Mouse (Mus musculus): ENCODE measurements around the gene Prkn. TPM values are rescaled to one million over a fixed set of nuclear protein-coding genes. Genes with fewer than 3 reads are reported as not detected.

The Prkn gene
- polyA plus RNA-seq, 1 experiment = 0.40 TPM

DNA sequence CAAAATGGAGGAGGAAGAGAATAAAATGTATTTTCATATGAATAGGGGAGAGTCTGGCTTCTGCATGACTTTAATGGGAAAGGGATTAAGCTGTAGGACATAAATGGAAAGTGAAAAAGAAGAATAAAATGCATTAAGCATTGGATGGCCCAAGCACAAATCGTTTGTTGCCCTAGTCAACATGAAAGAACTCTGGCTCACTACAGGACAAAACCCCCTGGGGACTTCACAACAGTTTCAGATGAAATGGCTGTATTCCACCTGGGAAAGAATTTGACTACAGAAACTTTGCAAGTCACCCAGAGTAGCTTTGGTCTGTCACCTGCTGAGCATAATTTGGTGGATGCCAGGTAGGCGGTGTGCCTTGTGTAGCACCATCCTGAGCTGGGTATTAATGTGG lies 925.4 kb downstream of the Prkn start:
- DNase-seq (ENCODE audit: low read depth, low spot score) = no peak
- WGBS = 61% methylated on average over 2 of the region's 2 CpGs

DNA sequence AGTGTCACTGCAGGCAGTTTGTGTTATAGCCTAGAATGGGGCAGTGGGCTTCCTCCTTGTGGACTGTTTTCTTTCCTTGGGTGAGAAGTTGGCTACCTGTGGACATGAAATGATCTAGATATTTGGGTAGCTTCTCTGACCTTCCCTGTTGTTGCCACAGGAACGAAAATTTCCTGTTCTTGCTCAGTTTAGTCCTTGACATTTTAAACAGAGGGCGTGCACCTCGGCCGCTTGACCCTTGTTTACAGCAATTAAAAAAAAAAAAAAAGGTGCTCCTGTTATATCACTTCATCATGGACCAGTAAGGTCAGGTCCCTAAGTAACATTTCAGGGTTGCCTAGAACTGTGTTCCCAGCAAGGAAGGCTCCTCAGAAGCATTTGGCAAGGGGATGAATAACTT lies 927.1 kb downstream of the Prkn start:
- no peak for DNase-seq (ENCODE audit: low read depth, low spot score)
- 45% methylated on average over 4 of the region's 4 CpGs for WGBS

DNA sequence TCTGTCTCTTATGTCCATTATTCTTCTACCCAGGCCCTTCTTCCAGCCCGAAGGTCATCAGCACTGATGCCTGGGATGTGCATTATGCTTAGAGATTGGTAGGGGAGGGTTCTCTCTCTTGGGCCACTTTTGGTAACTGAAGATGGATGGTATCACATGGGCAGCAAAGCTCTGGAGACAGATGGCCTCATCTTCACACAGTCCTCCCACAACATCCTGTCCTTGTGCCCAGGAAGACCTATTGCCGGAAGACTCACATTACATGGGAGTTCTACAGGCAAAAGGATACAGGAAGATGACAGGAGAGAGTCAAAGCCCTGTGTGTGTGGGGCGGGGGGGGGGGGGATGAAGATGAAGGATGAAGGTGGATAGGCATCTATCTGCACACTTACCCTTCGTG lies 928.2 kb downstream of the Prkn start:
- WGBS = 82% methylated on average over 4 of the region's 4 CpGs

DNA sequence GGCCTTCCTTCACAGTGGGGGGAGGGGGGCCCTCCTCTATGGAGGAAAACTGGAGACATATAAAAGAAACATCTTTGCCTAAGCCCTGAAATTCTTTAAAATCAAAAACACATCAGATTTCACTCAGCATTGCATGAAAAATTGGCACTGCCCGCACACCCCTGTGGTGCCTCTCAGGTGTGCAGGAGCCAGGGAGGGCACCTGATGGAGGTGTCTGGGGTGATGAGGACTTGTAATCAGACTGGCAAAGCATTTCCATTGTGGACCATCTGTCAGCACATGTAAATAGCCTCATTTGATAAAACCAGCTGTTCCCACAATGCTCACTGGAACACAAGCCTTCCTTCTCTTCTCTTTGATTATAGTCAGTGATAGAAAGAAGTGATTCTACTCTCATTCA lies 928.8 kb downstream of the Prkn start:
- WGBS = 100% methylated on average over 1 of the region's 1 CpGs
- no peak for DNase-seq (ENCODE audit: low read depth, low spot score)

More for the DNA sequence above, 928.2 kb downstream of the Prkn start:
- DNase-seq (ENCODE audit: low read depth, low spot score) = no peak

DNA sequence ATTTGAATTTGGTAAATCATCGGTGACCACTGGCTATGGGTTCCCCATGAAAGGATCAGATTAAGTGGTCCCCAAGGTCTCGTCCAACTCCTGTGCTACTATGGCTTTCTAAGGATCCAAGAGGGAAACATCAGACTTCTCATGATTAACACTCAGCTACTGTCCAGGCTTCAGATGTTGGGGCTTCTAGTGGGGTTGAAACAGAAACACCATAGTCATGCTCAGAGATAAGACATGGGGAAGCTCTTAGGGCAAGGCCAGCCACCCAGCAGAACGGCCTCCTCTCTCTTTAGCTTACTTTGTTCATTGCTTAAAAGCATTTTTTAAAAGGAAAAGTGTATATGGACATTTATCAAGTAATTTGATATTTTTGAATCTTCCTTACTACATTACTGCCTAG lies 929.3 kb downstream of the Prkn start:
- DNase-seq (ENCODE audit: low read depth, low spot score) = no peak
- WGBS = 79% methylated on average over 3 of the region's 3 CpGs

DNA sequence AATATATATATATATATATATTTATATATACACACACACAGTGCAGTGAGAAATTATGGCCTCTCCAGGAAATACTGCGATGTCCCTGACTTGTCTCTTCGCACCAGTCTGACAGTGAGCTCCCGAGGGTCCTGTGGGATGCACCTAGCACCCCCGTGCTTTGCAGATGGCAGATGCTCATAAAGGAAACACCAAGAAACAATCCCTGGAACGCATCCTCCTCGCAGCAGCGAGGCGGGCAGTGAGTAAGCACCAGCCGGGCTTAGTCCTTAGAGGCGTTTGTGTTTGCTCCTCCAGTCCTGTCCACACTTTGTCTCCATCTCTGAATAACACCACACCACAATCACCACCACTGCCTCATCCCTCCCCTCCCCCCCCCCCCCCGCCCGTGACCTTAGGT lies 939.4 kb downstream of the Prkn start:
- 84% methylated on average over 12 of the region's 12 CpGs for WGBS
- DNase-seq (ENCODE audit: low read depth, low spot score) = no peak

DNA sequence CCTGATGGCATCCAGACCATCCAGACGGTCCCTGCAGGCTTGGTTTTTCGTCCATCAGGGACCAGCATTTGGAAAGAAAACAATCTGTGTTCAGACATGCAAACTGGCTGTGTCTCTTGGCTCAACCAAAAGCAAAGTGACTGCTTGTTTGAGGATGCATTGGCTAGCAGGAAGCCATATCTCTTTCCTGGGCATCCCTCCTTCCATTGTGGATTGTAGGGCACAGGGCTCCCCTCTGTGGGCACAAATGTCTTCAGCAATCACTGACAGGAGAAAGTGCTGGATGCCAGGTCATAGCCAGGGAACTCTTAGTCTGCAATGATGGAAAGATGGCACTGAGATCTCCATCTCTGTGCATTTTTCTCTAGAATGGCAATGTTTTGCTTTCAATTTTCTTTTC lies 939.8 kb downstream of the Prkn start:
- WGBS = 60% methylated on average over 2 of the region's 2 CpGs
- DNase-seq (ENCODE audit: low read depth, low spot score) = no peak

DNA sequence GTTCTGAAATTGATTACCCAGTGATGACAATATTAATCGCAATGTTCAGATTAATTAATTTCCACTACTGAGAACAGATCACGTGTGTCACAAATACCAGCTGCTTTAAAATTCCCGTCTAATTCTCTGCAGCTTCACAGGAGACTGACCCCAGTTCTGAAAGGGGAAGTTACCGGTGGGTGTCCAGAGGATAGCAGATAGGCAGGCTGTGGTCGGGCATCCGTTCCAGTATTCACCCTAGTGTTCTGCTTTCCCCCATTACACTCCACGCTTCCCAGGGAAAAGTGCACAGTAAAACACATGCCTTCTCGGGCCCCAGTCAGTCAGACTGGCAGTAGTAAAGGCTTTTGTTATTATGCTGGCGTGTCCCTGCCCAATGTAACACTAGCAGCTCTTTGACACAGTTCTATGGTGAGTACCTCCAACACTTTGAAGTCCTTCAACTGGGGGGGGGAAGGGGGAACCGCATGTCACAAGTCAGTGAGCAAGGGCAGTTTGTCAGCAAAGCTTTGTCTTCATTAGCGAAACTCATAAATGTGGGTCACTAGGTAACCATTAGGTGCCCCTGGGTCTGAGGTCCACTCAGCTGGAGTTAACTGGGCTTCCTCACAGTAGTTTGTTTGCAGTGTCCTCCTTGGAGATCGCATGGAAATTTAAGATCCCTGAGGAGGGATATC lies 940.8 kb downstream of the Prkn start:
- WGBS = 51% methylated on average over 12 of the region's 12 CpGs

DNA sequence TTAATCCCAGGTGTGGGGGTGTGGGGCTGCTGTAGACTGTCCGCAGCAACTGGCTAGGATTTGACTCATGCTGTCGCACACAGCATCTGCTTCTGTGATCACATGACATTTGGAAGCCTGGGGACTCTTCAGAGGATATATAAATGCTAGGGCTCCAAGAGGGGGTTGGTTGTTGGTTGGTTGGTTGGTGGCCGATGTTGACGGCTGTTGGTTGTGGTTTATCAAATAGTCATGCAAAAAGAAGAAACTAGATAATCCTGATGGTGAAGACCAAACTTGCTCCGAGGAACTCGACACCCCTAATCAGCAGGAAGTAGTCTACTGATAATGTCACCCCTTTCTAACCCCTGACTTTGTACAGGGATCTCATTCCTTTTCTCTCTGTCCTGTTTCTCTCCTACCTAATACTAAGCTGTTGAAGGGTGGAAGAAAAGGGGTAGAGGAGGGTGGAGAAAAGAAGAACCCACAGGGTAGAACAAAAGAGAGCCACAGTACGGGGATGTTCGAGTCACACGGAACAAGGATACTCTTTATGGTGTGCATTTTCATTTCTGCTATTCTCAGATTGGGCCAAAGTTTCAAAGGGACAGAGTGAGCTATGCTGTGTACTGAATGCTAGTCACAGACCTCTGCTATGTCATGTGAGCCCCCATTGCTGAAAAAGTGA lies 948.2 kb downstream of the Prkn start:
- no peak for DNase-seq (ENCODE audit: low read depth, low spot score)
- WGBS = 87% methylated on average over 9 of the region's 9 CpGs

More for the DNA sequence above, 940.8 kb downstream of the Prkn start:
- DNase-seq (ENCODE audit: low read depth, low spot score) = no peak

DNA sequence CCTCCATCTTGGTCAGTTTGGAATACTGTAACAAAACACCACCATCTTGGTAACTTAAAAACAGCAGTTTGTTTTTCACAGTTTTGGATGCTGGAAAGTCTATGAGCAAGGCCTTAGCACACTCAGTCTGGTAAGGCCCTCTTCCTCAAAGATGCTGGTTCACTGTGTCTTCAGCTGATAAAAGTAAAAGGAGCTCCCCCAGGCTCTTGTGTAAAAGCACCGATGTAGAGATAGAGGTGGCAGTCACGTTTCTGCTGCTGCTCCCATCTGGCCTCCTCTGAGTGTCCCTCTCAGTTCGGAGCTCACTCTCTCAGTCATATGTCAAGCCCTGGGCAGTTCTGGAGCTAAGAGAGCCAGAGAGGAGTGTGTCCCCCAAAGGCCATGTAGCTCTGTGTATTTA lies 955.8 kb downstream of the Prkn start:
- WGBS = 72% methylated on average over 3 of the region's 3 CpGs
- DNase-seq (ENCODE audit: low read depth, low spot score) = no peak

DNA sequence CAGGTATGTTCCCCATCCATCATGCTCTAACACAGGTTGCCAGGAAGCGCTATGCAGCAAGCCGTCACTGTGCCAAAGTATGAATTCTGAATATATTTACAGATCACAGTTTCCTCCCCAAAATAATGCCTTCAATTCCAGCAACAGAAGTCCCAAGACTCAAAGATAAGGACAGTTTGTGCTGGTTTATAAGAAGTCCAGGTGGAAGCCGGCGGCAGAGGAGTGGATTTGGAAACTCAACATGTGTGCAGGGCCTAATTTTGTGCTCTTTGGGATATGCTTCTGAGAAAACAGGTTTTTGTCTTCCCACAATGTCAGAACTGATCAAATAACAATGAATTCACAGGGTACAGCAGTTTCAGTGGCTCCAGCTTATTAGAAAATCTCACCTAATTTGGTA lies 961.0 kb downstream of the Prkn start:
- 94% methylated on average over 4 of the region's 4 CpGs for WGBS
- no peak for DNase-seq (ENCODE audit: low read depth, low spot score)

DNA sequence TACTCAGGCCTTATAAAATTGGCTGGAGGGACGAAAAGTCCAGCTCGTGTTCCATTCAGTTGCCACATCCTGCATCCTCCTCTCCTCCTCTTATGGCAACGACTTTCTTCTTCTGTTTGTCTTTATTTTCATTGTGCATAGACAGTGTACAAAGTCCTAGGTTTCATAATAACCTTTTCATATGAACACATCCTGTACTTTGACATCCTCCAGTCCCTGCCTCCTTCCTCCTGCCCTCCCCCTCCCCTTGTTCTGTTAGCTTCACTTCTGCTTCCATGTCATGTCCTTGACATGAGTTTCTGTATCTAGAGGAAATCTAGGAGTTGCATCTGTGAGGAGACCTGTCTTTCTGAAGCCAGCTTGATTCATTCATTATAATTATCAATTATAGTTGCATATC lies 967.1 kb downstream of the Prkn start:
- WGBS = 38% methylated on average over 3 of the region's 3 CpGs
- no peak for DNase-seq (ENCODE audit: low read depth, low spot score)

DNA sequence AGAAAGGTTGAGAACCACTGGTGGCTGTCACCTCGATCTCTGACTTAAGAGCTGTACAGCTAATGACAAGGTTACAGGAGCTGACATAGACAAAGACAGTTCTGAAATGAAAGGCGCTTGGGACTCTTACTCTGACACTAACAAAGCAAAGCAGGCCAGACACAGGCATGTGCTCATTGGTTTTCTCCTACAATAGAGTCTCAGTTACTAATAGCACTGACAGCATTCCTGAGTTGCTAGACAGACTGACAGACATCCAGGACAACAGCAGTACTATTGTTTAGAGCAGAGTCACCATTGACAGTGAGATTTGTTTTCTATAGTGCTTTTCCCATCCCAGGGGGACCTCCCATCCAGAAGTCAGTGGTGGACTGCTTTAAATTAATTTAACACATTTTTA lies 977.7 kb downstream of the Prkn start:
- no peak for DNase-seq (ENCODE audit: low read depth, low spot score)
- 79% methylated on average over 2 of the region's 2 CpGs for WGBS

DNA sequence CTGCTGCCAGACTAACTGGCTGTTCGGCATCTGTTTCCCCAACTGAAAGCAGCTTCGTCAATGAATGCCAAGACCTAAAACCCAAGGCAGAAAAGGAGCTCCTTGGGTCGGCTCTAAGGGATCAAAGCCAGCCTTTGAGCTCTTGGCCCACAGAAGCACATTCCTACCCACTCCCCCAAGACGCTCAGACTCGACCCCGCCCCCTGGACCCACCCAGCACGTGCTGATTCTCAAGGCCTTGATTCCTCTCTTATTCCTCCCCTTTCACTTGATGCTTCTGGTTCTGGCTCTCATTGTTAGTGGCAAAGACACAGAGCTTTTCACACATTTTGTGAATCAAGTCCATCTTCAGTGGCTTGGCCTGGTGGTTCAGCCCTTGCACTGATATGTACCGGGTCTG lies 979.3 kb downstream of the Prkn start:
- WGBS = 49% methylated on average over 8 of the region's 8 CpGs
- no peak for DNase-seq (ENCODE audit: low read depth, low spot score)

DNA sequence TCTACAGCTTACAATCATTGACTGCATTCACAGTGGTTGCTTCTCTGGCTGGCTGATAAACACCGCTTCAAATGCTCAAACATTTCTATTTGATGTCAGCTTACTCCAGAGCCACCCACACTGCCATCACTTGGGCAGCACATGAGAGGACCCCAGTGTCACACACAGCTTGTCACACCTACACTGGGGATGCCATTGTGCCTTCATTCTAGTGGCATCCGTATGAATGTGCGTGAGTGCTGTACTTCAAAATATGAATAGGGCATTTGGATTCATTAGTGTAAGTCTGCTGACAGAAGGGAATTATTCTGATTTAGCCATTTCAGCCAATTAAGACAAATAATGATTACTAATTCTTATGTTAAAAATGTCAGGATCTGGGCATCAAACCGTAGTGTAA lies 980.6 kb downstream of the Prkn start:
- WGBS = 93% methylated on average over 4 of the region's 4 CpGs
- DNase-seq (ENCODE audit: low read depth, low spot score) = no peak

DNA sequence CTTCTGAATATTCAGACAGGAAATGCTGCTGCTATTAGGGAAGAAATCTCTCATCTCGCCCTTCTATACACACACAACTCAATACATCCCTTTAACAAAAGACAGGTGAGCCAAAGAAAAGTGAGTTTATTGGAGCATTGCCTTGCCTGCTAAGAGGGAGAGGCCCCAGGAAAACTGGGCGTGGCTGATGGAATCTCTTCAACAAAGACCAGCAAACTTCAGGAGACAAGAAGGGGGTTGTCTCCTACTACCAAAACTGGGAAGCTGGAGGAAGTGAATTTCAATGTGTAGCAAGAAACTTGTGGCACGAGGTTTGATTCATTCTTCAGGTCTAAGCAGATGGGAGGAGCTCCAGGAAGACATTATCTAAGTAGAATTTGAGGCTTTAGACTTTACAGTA lies 989.3 kb downstream of the Prkn start:
- 39% methylated on average over 3 of the region's 3 CpGs for WGBS
- DNase-seq (ENCODE audit: low read depth, low spot score) = no peak

DNA sequence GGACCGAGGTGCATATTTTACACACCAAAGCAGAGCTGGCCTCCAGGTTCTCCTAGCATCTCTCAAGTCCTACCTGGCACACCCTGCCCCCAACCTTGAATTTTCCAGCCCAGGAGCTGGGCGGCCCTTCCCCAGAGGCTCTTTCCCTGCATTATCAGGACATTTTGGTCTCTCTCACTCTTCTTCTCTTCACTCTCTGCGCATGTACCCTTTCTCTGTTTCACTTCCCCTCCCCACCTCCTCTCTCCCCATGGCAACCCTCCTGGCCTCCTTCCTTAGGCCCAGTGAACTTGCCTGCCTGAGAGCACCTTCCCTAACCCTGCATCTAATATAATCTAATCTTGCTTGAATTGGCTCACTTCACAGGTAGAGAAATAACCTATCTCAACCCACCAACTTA lies 996.9 kb downstream of the Prkn start:
- 78% methylated on average over 3 of the region's 3 CpGs for WGBS
- no peak for DNase-seq (ENCODE audit: low read depth, low spot score)

DNA sequence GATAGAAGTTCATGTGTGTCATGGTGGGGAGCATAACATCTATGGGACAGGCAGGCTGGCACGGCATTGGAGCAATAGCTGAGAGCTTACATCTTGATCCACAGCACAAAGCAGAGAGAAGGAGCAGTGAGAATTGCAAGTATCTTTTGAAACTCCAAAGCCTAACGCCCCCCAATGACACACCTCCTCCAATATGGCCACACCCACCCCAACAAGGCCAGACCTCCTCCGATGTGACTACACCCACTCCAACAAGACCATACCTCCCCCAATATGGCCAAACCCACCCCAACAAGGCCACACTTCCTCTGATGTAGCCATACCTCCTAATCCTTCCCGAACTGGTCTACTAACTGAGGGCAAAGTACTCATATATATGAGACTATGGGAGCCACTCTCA lies 1004.3 kb downstream of the Prkn start:
- no peak for DNase-seq (ENCODE audit: low read depth, low spot score)
- 87% methylated on average over 4 of the region's 4 CpGs for WGBS

DNA sequence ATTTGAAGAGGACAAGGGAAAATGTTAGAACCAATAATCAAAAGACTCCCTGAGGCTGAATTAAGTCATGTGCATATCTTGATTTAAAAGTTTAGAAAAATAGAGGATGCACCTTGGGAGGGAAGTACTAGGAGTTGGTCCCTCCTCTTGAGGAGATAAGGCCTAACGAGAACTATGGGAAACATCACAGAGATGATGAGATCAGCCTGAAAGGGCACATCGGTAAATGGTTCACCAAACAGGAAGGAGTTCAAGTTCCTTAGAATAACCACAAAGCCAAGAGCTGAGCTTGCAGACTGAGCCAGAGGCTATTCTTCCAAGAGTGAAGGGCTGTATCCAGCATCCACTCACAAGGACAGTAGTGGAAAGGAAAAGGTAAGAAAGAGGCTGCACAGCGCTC lies 1004.8 kb downstream of the Prkn start:
- WGBS = 80% methylated on average over 3 of the region's 3 CpGs
- DNase-seq (ENCODE audit: low read depth, low spot score) = no peak

DNA sequence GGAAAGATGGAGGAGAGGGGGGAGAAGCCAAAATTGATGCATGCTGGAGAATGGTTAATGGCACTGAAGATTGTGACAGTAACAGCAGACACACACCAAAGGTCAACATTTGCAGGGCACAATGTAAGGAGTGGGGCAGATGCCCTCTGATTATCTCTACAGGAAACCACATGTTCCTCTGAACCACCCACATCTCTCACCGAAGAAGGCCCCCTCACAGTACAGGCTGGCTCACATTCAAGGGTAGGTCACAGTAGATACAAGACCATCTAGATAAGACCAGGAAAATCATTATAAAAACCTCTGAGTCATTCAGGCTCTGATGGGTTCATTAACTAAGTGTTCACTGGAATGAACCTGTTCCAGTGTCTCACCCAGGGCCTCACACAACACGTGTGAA lies 1005.3 kb downstream of the Prkn start:
- 46% methylated on average over 2 of the region's 2 CpGs for WGBS
- no peak for DNase-seq (ENCODE audit: low read depth, low spot score)

DNA sequence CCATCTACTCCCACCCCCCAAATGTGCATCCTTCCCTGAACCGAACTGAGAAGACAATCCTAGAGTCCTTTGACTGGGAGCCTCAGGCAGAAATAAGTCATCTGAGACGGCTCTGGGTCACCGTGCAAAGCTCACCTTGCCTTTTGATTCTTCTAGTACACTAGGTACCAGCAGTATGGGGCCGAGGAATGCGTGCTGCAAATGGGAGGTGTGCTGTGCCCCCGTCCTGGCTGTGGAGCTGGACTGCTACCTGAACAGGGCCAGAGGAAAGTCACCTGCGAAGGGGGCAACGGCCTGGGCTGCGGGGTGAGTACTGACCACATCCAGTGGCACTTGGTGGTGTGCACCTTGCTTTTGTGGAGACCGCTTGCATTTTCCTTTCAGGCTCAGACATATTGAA lies 1014.4 kb downstream of the Prkn start:
- DNase-seq (ENCODE audit: low read depth, low spot score) = no peak
- 68% methylated on average over 10 of the region's 10 CpGs for WGBS

Data from large intestine, adult 2 months (tissue).